Mouse (Mus musculus): ENCODE data around the gene Phactr1. TPM values are rescaled to one million over a fixed set of nuclear protein-coding genes. Genes with fewer than 3 reads are reported as not detected.

Gene Phactr1
- polyA plus RNA-seq, 2 experiments = 3.6 to 6.7 TPM

GRCm38 (mm10) chr13:42724011-42724410, 43.6 kb downstream of the Phactr1 start:
- no peaks in the 10 kb centered on the region for H3K36me3 ChIP-seq (ENCODE audit: control insufficient read depth, insufficient read depth, low read length)
- TF ChIP-seq POLR2A (IDR thresholded peaks at IDR 0.05; ENCODE audit: borderline replicate concordance, extremely low read depth, insufficient read depth, insufficient read length) = no peak
- no peak for ATAC-seq (ENCODE audit: low FRiP score, low read depth)
- DNase-seq (ENCODE audit: low spot score) = no peak
- H3K4me1 ChIP-seq (ENCODE audit: control insufficient read depth, insufficient read depth, low read length) = 0 out of 2 replicates have a peak, but pooled peaks cover 3% of the 10 kb centered on the region
- H3K9ac ChIP-seq (ENCODE audit: low read depth, low read length, severe bottlenecking) = no peak overlapping the region
- H3K4me2 ChIP-seq (replicated peaks; ENCODE audit: low read depth, low read length, severe bottlenecking) = no peak overlapping the region
- 85% methylated on average over 3 of the region's 3 CpGs for WGBS
- H3K27me3 ChIP-seq (ENCODE audit: control insufficient read depth, insufficient read depth, low read length) = no peaks in the 10 kb centered on the region
- no peak overlapping the region for H3K4me3 ChIP-seq (replicated peaks; ENCODE audit: low read length)
- H3K27ac ChIP-seq (replicated peaks; ENCODE audit: low read depth, low read length) = no peak overlapping the region
- no peaks in the 10 kb centered on the region for H3K9me3 ChIP-seq (ENCODE audit: control insufficient read depth, low read length)

DNA sequence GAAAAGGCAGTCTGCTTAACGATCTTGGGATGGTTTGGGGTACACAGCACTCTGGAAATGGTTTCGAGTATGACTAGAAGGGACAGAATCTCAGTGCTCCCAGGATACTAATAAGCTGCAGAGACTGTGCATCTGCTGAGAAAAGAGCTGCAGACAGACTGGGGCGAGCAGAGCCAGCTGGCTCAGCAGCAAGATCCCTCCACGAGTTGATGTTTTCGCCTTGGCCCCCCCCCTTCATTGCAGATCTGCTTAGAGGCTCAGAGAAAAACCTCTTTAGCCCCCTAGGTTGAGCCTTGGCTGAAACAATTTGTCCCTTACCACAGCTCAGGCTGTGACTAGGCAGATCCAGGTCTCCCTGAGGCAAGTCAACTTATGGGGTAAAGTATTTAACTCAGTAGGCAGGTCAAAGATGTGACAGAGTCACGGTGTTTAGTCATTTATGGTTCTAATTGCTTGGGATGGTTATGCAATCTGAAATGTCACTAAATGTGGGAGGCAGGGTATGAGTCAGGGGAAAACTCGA, 45.3 kb downstream of the Phactr1 start:
- no peaks in the 10 kb centered on the region for H3K9me3 ChIP-seq (ENCODE audit: control insufficient read depth, low read length)
- no peak overlapping the region for H3K4me3 ChIP-seq (replicated peaks; ENCODE audit: low read length)
- H3K4me2 ChIP-seq (replicated peaks; ENCODE audit: low read depth, low read length, severe bottlenecking) = no peak overlapping the region
- H3K9ac ChIP-seq (ENCODE audit: low read depth, low read length, severe bottlenecking) = no peak overlapping the region
- no peak overlapping the region for H3K27ac ChIP-seq (replicated peaks; ENCODE audit: low read depth, low read length)
- no peaks in the 10 kb centered on the region for H3K36me3 ChIP-seq (ENCODE audit: control insufficient read depth, insufficient read depth, low read length)
- TF ChIP-seq POLR2A (IDR thresholded peaks at IDR 0.05; ENCODE audit: borderline replicate concordance, extremely low read depth, insufficient read depth, insufficient read length) = no peak
- H3K4me1 ChIP-seq (ENCODE audit: control insufficient read depth, insufficient read depth, low read length) = no peaks in the 10 kb centered on the region
- DNase-seq (ENCODE audit: low spot score) (no peak), ATAC-seq (ENCODE audit: low FRiP score, low read depth) (no peak)
- 53% methylated on average over 7 of the region's 7 CpGs for WGBS
- no peaks in the 10 kb centered on the region for H3K27me3 ChIP-seq (ENCODE audit: control insufficient read depth, insufficient read depth, low read length)

GRCm38 (mm10) chr13:42737486-42737885, 57.1 kb downstream of the Phactr1 start:
- Histone ChIP-seq H3K4me3 (replicated peaks; ENCODE audit: low read length) (no peak overlapping the region), H3K36me3 (ENCODE audit: control insufficient read depth, insufficient read depth, low read length) (no peaks in the 10 kb centered on the region), H3K4me1 (ENCODE audit: control insufficient read depth, insufficient read depth, low read length) (no peaks in the 10 kb centered on the region), H3K9me3 (ENCODE audit: control insufficient read depth, low read length) (no peaks in the 10 kb centered on the region), H3K4me2 (replicated peaks; ENCODE audit: low read depth, low read length, severe bottlenecking) (no peak overlapping the region), H3K27me3 (ENCODE audit: control insufficient read depth, insufficient read depth, low read length) (no peaks in the 10 kb centered on the region), H3K27ac (replicated peaks; ENCODE audit: low read depth, low read length) (no peak overlapping the region), H3K9ac (ENCODE audit: low read depth, low read length, severe bottlenecking) (no peak overlapping the region)
- ATAC-seq (ENCODE audit: low FRiP score, low read depth) (no peak), DNase-seq (ENCODE audit: low spot score) (no peak)
- no peak for TF ChIP-seq POLR2A (IDR thresholded peaks at IDR 0.05; ENCODE audit: borderline replicate concordance, extremely low read depth, insufficient read depth, insufficient read length)
- WGBS = 86% methylated on average over 5 of the region's 5 CpGs

DNA sequence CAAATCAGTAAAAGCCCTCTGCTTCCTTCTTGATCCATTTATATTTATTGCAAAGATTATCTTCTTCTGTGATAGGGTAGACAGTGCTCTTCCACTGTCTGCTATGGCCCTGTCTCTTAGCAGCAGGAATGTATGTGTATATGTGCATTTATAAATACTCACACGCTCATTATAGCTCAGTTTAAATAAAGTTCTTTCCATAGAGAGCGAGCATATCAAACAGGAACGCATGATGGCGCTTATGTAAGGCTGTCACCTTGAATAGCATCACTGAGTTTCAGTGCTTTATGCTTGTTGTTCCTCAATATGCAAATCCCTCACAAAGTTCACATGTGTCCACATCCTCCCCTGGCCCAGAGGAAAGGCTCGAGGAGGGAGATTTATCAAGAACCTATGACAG, 57.7 kb downstream of the Phactr1 start:
- H3K9me3 ChIP-seq (ENCODE audit: control insufficient read depth, low read length) = no peaks in the 10 kb centered on the region
- no peak overlapping the region for H3K4me3 ChIP-seq (replicated peaks; ENCODE audit: low read length)
- H3K27ac ChIP-seq (replicated peaks; ENCODE audit: low read depth, low read length) = no peak overlapping the region
- DNase-seq (ENCODE audit: low spot score) (no peak), ATAC-seq (ENCODE audit: low FRiP score, low read depth) (no peak)
- no peaks in the 10 kb centered on the region for H3K4me1 ChIP-seq (ENCODE audit: control insufficient read depth, insufficient read depth, low read length)
- H3K4me2 ChIP-seq (replicated peaks; ENCODE audit: low read depth, low read length, severe bottlenecking) = no peak overlapping the region
- TF ChIP-seq POLR2A (IDR thresholded peaks at IDR 0.05; ENCODE audit: borderline replicate concordance, extremely low read depth, insufficient read depth, insufficient read length) = no peak
- WGBS = 85% methylated on average over 5 of the region's 5 CpGs
- no peaks in the 10 kb centered on the region for H3K36me3 ChIP-seq (ENCODE audit: control insufficient read depth, insufficient read depth, low read length)
- H3K27me3 ChIP-seq (ENCODE audit: control insufficient read depth, insufficient read depth, low read length) = no peaks in the 10 kb centered on the region
- no peak overlapping the region for H3K9ac ChIP-seq (ENCODE audit: low read depth, low read length, severe bottlenecking)

GRCm38 (mm10) chr13:42742226-42742625, 61.8 kb downstream of the Phactr1 start:
- Histone ChIP-seq H3K4me1 (ENCODE audit: control insufficient read depth, insufficient read depth, low read length) (no peaks in the 10 kb centered on the region), H3K9me3 (ENCODE audit: control insufficient read depth, low read length) (no peaks in the 10 kb centered on the region), H3K27me3 (ENCODE audit: control insufficient read depth, insufficient read depth, low read length) (no peaks in the 10 kb centered on the region), H3K4me2 (replicated peaks; ENCODE audit: low read depth, low read length, severe bottlenecking) (no peak overlapping the region), H3K4me3 (replicated peaks; ENCODE audit: low read length) (no peak overlapping the region), H3K27ac (replicated peaks; ENCODE audit: low read depth, low read length) (no peak overlapping the region), H3K9ac (ENCODE audit: low read depth, low read length, severe bottlenecking) (no peak overlapping the region), H3K36me3 (ENCODE audit: control insufficient read depth, insufficient read depth, low read length) (no peaks in the 10 kb centered on the region)
- no peak for TF ChIP-seq POLR2A (IDR thresholded peaks at IDR 0.05; ENCODE audit: borderline replicate concordance, extremely low read depth, insufficient read depth, insufficient read length)
- ATAC-seq (ENCODE audit: low FRiP score, low read depth) (no peak), DNase-seq (ENCODE audit: low spot score) (no peak)

DNA sequence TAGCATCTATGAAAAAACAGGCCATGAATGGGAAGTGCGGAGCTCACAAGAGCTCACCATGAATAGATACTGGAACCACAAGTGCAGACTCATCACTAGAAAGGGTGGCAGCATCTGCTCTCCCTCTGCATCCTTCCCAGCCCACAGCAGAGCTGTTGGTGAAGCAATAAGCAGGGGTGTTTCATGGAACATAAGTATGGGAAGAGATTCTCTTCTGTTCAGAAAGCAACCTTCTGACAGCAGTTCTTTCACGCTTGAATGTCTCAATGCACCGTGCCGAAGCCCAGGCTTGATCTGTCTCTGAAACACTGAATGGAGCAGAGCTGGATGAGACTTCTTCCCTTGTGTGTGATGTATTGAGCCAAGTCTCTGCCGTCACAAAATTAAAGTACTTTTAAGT, 64.0 kb downstream of the Phactr1 start:
- H3K4me3 ChIP-seq (replicated peaks; ENCODE audit: low read length) = no peak overlapping the region
- no peaks in the 10 kb centered on the region for H3K27me3 ChIP-seq (ENCODE audit: control insufficient read depth, insufficient read depth, low read length)
- H3K9me3 ChIP-seq (ENCODE audit: control insufficient read depth, low read length) = no peaks in the 10 kb centered on the region
- H3K27ac ChIP-seq (replicated peaks; ENCODE audit: low read depth, low read length) = no peak overlapping the region
- TF ChIP-seq POLR2A (IDR thresholded peaks at IDR 0.05; ENCODE audit: borderline replicate concordance, extremely low read depth, insufficient read depth, insufficient read length) = no peak
- no peak for DNase-seq (ENCODE audit: low spot score)
- H3K36me3 ChIP-seq (ENCODE audit: control insufficient read depth, insufficient read depth, low read length) = no peaks in the 10 kb centered on the region
- no peak overlapping the region for H3K9ac ChIP-seq (ENCODE audit: low read depth, low read length, severe bottlenecking)
- no peak overlapping the region for H3K4me2 ChIP-seq (replicated peaks; ENCODE audit: low read depth, low read length, severe bottlenecking)
- ATAC-seq (ENCODE audit: low FRiP score, low read depth) = no peak
- no peaks in the 10 kb centered on the region for H3K4me1 ChIP-seq (ENCODE audit: control insufficient read depth, insufficient read depth, low read length)
- 86% methylated on average over 5 of the region's 5 CpGs for WGBS
